Mouse (Mus musculus) brown adipose tissue, adult 24 weeks (tissue): ENCODE measurements around the gene Amdhd2. TPM values are rescaled to one million over a fixed set of nuclear protein-coding genes. Genes with fewer than 3 reads are reported as not detected.

Experiments
- H3K27ac ChIP-seq: fragments of 200-500 bp; replicated peaks from 2 replicates; pipeline ENCODE4 v1.5.1; 2012; ENCODE audit warnings: low read depth, mild to moderate bottlenecking, low read length
- H3K4me1 ChIP-seq: fragments of 200-500 bp; 2 replicates; pipeline ENCODE4 v1.6.1; 2012; ENCODE audit warnings: low read length, mixed read lengths; ENCODE audit not compliant: control insufficient read depth, insufficient read depth, insufficient read length
- H3K4me3 ChIP-seq: fragments of 200-500 bp; 2 replicates; pipeline ENCODE4 v1.5.1; 2012; ENCODE audit warnings: low read depth, mild to moderate bottlenecking, low read length, moderate library complexity; ENCODE audit not compliant: insufficient read depth
- polyA plus RNA-seq: library from polyadenylated mRNA; stranded (reverse); fragments of >200 nt; gene quantifications from 2 replicates; pipeline ENCODE4 v1.2.4, GENCODE M21; 2012; ENCODE audit not compliant: missing spikeins, insufficient read depth, insufficient read length

Amdhd2 gene
- polyA plus RNA-seq, 1 experiment, result 13.4 TPM

DNA sequence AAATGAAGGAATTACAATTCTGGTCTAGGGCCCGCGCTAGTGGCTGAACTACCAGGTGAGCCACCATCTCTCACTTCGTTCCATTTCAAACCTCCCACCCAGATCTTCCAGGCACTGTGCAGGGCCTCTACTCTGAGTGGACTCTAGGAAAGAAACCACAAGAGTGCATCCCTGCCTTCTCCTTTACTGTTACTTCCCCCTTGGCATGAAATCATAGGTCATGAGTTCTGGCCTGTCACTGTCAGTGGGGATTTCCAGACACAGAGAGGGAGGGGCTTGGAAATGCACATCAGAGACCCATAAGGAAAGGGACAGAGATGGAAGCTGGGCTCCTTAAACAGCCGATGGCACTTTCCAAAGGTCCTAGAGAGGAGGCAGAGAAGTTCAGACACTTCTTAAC is 8.2 kb upstream of the Amdhd2 start:
- Histone ChIP-seq H3K4me1 (peaks cover 7% of the 10 kb centered on the region), H3K27ac (peak overlapping the region; percentile 74), H3K4me3 (no peak overlapping the region)

DNA sequence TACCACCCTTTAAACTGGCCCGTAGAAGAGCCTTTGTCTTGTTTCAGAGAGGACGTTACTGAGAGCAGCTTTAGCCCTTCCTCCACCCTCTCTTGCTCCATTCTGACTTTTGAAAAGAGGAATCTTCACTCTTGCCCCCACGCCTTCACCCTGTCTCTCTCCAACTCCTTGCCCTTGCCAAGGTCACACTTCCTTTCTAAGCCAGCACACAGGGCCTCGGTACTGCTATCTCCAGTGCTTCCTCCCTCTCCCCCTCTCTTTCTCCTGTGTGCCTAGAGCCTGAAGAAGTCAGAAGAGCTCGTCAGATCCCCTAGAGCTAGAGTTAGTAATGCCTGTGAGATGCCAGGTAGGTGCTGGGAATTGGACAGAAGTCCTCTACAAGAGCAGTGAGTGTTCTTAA is 7.2 kb upstream of the Amdhd2 start:
- Histone ChIP-seq H3K4me3 (0 out of 2 replicates have a peak overlapping the region, but pooled peaks have one; percentile 1), H3K4me1 (peaks cover 7% of the 10 kb centered on the region), H3K27ac (peak overlapping the region; percentile 58)

DNA sequence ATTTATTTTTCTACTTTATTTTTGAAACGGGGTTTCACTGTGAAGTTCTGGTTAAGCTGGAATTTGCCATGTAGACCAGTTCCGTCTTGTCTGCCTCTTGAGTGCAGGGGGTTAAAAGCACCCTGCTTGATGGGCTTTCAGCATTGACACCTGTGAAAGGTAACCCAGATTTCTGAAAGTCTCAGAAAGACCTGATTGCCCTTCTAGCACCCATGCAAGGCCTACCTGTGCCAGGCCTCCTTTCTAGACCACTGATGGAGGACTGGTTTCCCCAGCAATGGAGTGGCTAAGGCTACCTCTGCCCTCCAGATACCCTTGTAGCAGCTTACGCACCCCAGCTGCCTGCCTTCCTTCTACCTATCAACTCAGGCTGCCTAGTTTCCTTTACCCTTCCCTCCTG is 6.6 kb upstream of the Amdhd2 start:
- peaks cover 7% of the 10 kb centered on the region for H3K4me1 ChIP-seq
- peak overlapping the region; percentile 55; the same call in 1 of the 2 replicates for H3K27ac ChIP-seq
- peak overlapping the region; percentile 79 for H3K4me3 ChIP-seq

DNA sequence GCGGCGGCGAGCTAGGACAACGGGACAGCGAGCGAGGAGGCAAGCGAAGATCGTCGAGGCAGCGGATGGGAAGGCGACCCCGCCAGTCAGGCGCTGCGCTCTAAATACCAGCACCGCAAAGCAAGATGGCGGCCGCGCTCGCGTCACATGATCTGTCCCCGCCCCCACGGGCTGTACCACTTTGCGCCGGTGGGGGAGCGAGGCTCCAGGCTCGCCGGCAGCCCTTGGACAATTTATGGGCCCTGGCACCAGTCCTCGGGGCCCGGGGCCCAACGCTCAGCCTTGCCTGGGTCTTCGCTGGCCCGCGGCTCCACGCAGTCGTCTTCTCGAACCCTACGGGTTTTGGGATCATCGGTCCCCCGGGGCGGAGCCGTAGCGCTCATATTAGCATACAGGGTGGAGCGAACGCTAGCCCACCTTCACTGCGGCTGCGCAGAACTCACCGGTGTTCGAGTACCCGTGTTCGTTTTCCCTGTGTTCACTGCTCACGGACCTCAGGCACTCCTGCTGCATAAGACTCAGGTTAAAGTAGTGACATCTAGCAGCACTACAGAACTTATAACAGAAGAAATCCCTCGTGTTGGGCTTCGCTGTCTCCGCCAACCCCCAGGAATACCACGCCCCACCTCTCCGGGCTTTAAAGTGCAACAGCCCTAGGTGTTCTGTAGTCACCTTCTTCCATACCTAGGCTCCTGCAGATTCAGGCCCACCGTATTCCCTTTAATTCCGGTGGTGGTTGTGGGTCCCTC is 5.9 kb upstream of the Amdhd2 start, which contains the start of gene Atp6v0c:
TSS of gene Atp6v0c (minus strand) at position 386 of the 749 bp plus-strand sequence.
- Histone ChIP-seq H3K4me3 (peak within 1 kb of the TSS; percentile 79), H3K27ac (peak within 1 kb of the TSS; percentile 99), H3K4me1 (peaks cover 7% of the 10 kb centered on the region)

DNA sequence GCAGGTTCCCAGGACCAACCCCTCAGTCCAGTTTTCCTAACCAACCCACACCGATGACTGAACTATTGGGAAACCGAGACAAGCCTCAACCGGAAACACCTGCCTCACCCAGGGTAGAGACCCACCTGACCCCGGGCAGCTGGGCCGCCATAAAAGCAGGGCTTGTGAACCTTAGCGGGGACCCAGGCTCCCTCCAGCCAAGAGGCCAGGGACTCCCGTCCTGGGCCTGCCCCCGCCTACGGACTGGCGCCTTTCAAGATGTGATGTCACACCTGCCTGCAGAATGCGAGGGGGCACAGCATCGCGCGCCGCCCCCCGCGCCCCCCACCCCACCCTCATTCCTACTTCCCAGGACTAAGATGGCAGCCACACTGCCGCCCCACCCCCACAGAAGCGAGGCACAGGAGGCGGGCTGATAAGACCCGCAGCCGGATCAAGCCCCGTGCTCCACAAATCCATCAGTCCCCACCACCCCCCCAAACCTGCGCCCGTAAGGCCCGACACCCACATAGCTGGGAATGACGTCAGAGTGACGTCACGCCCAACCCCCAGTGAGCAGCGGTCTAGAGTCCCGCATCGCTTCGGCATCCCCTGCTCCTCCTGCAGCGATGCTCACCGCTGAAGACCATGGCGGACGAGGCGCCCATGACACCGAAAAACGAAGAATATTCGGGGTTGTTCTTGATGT is 5.2 kb upstream of the Amdhd2 start:
- Histone ChIP-seq H3K4me1 (peaks cover 7% of the 10 kb centered on the region), H3K27ac (peak overlapping the region; percentile 99), H3K4me3 (peak overlapping the region; percentile 79)

DNA sequence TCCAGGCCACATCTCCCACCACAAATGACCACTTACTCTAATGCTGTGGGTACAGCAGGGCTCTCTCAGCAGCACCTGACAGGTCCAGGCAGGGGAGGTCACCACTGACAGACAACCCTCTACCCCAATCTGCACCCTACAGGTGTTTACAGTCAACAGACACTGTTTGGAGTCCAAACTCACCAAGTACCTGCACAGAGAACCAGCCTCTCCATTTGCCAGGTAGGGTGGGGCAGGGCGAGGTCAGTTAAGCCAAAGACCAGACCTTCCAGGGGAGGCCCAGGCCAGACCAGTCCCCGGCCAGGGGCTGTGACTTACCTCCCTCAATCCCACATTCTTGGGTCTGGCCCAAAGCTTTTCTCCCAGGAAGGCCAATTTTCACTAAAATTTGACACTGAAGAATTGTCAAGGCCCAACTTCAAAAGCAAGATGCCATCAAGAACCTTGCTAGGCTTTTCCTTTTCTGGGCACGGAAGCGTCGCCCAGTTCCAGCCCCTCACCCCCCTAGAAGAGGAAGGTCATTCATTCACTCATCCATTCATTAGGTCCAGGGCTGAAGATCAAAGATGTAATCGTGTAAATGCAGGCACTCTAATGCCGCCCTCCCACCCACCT is 4.4 kb upstream of the Amdhd2 start:
- Histone ChIP-seq H3K4me3 (peak overlapping the region; percentile 79), H3K4me1 (peaks cover 7% of the 10 kb centered on the region), H3K27ac (peak overlapping the region; percentile 67)

DNA sequence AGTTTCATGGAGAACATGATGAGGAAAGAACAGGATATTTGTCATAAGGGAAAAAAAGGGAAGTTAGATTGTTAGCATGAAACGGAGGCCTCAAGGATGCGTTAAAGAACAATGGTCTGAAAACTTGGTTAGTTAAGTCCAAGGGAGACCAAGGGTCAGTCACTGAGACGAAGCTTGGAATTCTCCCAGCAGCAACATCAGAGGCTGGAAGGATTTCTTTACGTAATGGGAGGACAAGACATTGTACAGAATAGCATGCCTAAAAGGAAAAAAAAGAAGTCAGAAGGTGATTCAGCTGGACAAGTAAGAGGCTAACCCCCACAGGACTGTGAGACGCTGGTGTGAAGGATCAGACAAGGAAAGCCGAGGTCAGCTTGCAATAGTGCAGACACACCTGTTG is 3.6 kb upstream of the Amdhd2 start:
- peak overlapping the region; percentile 58 for H3K27ac ChIP-seq
- peaks cover 10% of the 10 kb centered on the region for H3K4me1 ChIP-seq
- H3K4me3 ChIP-seq, result peak overlapping the region; percentile 14

DNA sequence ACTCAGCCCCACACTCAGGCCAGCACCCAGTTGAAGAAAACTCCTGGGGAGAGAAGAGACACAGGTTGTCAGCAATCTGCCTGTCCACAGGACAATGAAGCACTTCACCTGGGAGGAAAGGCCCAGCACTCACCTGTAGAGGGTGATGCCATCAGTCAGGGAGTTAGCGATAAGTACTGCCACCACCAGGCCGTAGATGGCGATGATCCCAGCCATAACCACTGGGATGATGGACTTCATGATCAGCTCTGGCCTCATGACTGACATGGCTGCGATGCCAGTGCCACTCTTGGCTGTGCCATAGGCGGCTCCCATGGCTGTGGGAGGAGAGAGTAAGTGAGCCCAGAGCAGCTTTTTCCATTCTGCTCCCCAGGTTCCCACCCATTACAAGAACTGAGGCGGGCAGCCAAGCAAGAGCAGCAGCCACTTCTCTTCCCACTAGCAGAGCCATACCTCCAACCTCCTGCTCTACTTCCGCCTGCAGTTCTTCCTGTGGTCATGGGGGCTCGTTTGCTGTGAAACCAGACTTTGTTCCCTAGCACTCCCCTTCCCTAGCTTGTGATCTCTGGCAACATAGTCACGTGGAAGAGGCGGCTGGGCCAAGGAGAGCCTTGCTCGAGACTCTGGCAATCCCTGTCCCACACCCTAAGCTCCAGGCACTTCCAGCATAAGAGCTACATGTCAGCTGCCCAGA is 1.1 kb upstream of the Amdhd2 start:
- H3K4me3 ChIP-seq, result no peak overlapping the region
- H3K27ac ChIP-seq, result peak overlapping the region; percentile 6; the same call in 1 of the 2 replicates
- peaks cover 10% of the 10 kb centered on the region for H3K4me1 ChIP-seq

DNA sequence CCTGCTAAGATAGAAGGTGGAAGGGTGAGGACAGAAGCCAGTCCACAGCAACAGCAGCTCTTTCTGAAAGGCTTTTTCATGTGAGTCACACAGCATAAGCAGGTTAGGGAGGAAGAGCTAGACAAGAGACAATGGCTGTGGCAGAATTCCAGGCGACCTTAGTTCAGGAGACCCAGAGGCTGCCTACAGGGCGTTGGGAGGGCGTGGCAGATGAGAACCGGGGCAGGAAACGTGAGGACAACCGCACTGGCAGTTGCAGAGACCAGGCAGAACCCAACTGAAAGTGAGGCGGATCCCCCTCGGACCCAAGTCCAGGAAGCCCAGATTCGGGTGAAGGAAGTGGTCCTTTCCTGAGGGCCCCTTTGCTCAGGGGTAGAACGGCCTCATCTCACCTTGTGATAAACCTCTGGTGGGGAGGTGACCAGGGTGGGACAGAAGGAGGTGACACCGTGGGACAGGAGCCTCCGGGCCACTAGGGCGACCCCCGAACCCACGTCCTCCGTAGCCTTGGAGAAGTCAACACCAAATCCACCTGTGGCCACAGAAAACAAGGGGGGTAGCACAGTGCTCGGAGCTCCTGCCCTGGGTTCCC is 886 bp downstream of the Amdhd2 start:
- peaks cover 3% of the 10 kb centered on the region for H3K4me1 ChIP-seq
- peak overlapping the region; percentile 77 for H3K4me3 ChIP-seq
- peak overlapping the region; percentile 54 for H3K27ac ChIP-seq

DNA sequence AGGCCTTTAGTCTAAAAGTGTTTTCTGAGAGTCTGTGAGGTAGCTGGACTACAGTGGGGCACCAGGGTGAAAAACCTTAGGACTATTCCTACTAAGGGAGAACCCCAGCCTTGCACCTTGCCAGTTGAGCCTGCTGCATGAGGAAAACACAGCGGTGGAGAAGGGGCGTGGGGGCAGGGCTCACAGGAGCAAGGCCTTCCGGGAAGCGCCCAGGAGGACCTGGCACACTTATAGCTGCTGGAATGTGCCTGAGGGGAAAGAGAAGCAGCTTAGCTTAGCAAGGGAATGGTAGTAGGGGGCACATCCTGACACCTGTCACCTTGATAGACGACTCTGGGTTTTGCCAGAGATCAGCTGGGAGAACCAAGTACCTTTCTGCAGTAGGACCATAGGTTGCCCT is 2.1 kb downstream of the Amdhd2 start:
- no peak overlapping the region for H3K27ac ChIP-seq
- H3K4me3 ChIP-seq, result no peak overlapping the region
- peaks cover 3% of the 10 kb centered on the region; the same call in 1 of the 2 replicates for H3K4me1 ChIP-seq

DNA sequence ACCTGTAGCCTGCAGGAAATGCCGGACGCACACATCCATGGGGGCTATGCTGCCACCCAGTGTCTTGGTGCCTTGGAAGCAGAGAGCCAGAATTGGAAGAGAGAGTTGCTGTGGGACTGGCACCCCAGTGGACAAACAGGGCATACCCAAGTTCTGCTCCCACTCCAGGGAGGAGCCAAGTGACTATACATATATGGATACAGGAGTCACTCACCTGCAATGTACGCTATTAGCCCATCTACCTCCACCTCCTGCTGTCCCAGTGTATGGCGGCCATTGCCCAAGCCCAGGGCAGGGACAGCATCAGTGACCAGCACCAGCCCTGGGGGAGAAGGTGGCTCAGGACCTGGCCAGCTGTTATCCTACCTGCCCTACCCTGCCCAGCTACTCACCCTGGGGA is 6.0 kb downstream of the Amdhd2 start:
- Histone ChIP-seq H3K4me1 (no peaks in the 10 kb centered on the region; the same call in 1 of the 2 replicates), H3K27ac (no peak overlapping the region), H3K4me3 (no peak overlapping the region)

DNA sequence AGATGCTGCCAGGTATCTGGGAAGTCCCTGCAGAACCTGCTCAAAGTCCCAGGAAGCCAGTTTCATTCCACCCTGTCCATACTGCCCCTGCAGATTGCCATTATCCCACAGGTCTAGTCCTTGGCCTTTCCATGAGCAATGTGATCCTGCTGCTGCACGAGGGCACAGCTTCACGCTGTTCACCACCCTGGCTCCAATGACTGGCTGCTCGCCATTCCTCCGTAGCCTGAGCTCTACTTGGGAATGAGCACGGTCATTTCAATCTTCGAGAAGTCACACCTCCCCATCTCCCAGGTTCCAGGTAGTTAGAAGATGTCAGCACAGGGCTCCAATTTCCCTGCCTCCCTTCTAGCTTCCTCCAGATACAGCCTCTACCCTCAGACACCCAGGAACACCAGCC is 6.4 kb downstream of the Amdhd2 start:
- no peak overlapping the region for H3K4me3 ChIP-seq
- H3K4me1 ChIP-seq, result no peaks in the 10 kb centered on the region
- no peak overlapping the region for H3K27ac ChIP-seq

DNA sequence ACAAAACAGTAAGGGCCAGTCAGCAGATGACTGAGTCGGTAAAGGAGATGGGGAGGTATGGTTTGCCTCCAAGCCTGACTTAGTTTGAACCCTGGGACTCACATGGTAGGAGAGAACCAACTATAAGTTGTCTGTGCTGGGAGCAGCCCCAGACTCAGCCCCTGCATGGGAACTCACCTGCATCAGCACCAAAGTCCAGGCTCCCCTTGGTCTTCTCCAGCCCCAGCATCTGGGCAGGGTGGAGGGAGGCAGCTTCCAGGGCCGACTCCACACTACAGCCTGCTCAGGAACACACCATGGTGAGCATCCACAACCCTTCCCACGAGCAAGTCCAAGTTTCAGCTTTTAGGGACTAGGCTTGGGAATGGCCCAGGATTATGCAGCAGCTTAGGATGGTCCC is 7.2 kb downstream of the Amdhd2 start:
- no peak overlapping the region for H3K27ac ChIP-seq
- no peaks in the 10 kb centered on the region for H3K4me1 ChIP-seq
- H3K4me3 ChIP-seq, result no peak overlapping the region

DNA sequence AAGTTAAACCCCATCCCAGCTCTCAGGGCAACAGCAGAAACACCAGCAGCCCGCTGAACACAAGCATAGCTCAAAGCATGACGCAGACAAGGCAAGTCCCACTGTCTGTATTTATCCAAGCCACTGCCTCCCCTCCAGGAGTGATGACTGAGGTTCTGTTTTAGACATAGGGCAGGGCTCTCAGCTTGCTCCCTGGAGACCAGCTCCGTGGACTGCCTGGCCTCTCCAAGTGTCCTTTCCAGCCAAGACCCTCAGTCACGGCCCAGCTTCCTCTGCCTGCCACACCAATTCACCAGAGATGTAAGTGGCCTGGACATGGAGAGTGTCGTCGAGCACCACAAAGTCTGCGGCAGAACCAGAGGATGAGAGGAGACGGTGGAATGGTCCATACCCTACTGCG is 7.8 kb downstream of the Amdhd2 start:
- H3K4me1 ChIP-seq, result no peaks in the 10 kb centered on the region
- H3K27ac ChIP-seq, result no peak overlapping the region
- H3K4me3 ChIP-seq, result no peak overlapping the region

DNA sequence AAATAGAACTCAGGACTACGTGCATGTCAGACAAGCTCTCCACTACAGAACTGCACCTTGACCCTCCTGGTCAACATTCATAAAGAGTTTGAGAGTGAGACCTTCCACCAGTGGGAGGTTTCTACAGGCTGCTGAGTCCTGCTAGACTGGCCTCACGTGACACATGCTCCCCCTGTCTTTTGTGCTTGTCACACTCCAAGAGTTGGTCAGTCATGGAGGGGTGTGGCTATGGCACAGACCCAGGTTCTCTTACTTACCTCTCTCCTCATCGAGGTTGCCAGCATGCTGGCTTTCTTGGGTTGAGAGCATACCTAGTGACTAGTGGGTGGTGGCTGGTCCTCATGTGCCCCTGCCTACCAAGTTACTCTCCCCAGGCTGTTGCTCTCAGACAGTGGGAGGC is 9.1 kb downstream of the Amdhd2 start:
- no peak overlapping the region for H3K27ac ChIP-seq
- H3K4me1 ChIP-seq, result no peaks in the 10 kb centered on the region
- no peak overlapping the region for H3K4me3 ChIP-seq
